Mouse (Mus musculus): ENCODE measurements around the gene Txnrd1. TPM values are rescaled to one million over a fixed set of nuclear protein-coding genes. Genes with fewer than 3 reads are reported as not detected.

The Txnrd1 gene
- 27.4 and 31.7 TPM in 2 replicates for polyA plus RNA-seq (2012; rRNA removed; ENCODE audit: low replicate concordance)

GRCm38 (mm10) chr10:82833926-82834325, at the start of gene Txnrd1:
Gene Txnrd1 (plus strand): TSS chr10:82833951.

GRCm38 (mm10) chr10:82866356-82866755, 32.6 kb downstream of the Txnrd1 start, which contains the start of gene Eid3:
Gene Eid3 (plus strand): TSS chr10:82866626.

Other genes starting within 250 kb of the Txnrd1 start
- 44.0 and 57.7 TPM in 2 replicates for gene 1190007I07Rik, start 210.7 kb upstream of the Txnrd1 start, polyA plus RNA-seq (2012; rRNA removed; ENCODE audit: low replicate concordance)
- gene Tdg, start 204.1 kb upstream of the Txnrd1 start, polyA plus RNA-seq (2012; rRNA removed; ENCODE audit: low replicate concordance) = 13.3 and 19.5 TPM in 2 replicates
- gene Glt8d2, start 143.3 kb upstream of the Txnrd1 start, polyA plus RNA-seq (2012; rRNA removed; ENCODE audit: low replicate concordance) = 4.5 and 7.9 TPM in 2 replicates
- 5.9 and 12.3 TPM in 2 replicates for gene Hcfc2, start 137.8 kb upstream of the Txnrd1 start, polyA plus RNA-seq (2012; rRNA removed; ENCODE audit: low replicate concordance)
- 4.8 and 10.4 TPM in 2 replicates for gene Nfyb, start 69.8 kb upstream of the Txnrd1 start, polyA plus RNA-seq (2012; rRNA removed; ENCODE audit: low replicate concordance)
- gene Eid3, start 32.7 kb downstream of the Txnrd1 start, polyA plus RNA-seq (2012; rRNA removed; ENCODE audit: low replicate concordance) = 0.39 TPM in 1 of 2 replicates, not detected in the other
- 14.8 and 27.1 TPM in 2 replicates for gene Chst11, start 151.5 kb downstream of the Txnrd1 start, polyA plus RNA-seq (2012; rRNA removed; ENCODE audit: low replicate concordance)